Mouse (Mus musculus) frontal cortex, adult 2 months (tissue): ENCODE data around the gene Cpsf4l. TPM values are rescaled to one million over a fixed set of nuclear protein-coding genes. Genes with fewer than 3 reads are reported as not detected.
A peak's percentile ranks its signal among the peaks of the same experiment; 100 is the strongest.

ENCODE experiments used
- DNase-seq, 2 experiments: peaks; one replicate each; pipeline ENCODE4 v3.0.0; 2022; ENCODE audit warnings: low spot score in 1 of 2; ENCODE audit errors: extremely low spot score in 1 of 2
- polyA plus RNA-seq: library from polyadenylated mRNA; depleted of rRNA; stranded (reverse); fragments of >200 nt; gene quantifications from 2 replicates; pipeline ENCODE4 v1.2.3, GENCODE M21; 2012

Gene Cpsf4l
- polyA plus RNA-seq, 1 experiment, result 0.22 TPM

GRCm38 (mm10) chr11:113705966-113706652 lies 3.7 kb downstream of the Cpsf4l start:
- no peak for DNase-seq

GRCm38 (mm10) chr11:113703758-113704157 lies 6.1 kb downstream of the Cpsf4l start:
- peak; percentile 77 to 88 for DNase-seq

GRCm38 (mm10) chr11:113699643-113700042 lies 10.2 kb downstream of the Cpsf4l start:
- no peak for DNase-seq

- no peak for DNase-seq
Measured at GRCm38 (mm10) chr11:113698013-113698545, 11.7 kb downstream of the Cpsf4l start.

GRCm38 (mm10) chr11:113697571-113697970 lies 12.2 kb downstream of the Cpsf4l start:
- DNase-seq, result no peak

- DNase-seq, result no peak
Measured at GRCm38 (mm10) chr11:113691851-113692250, 18.0 kb downstream of the Cpsf4l start.

- DNase-seq, result no peak
Measured at GRCm38 (mm10) chr11:113691318-113691717, 18.5 kb downstream of the Cpsf4l start.

- peak in 1 of 2 experiments; percentile 60 for DNase-seq
Measured at GRCm38 (mm10) chr11:113690506-113690905, 19.3 kb downstream of the Cpsf4l start.

- no peak for DNase-seq
Measured at GRCm38 (mm10) chr11:113687031-113687430, 22.8 kb downstream of the Cpsf4l start.

- no peak for DNase-seq
Measured at GRCm38 (mm10) chr11:113684707-113685426, 24.9 kb downstream of the Cpsf4l start.

- peak; percentile 92 to 97 for DNase-seq
Measured at GRCm38 (mm10) chr11:113683957-113684706, 25.7 kb downstream of the Cpsf4l start, which contains the start of the genes Fam104a and D11Wsu47e. Gene Fam104a, minus strand, starts transcription at chr11:113684155. Gene D11Wsu47e, plus strand, starts transcription at chr11:113684412.

- DNase-seq, result no peak
Measured at GRCm38 (mm10) chr11:113683627-113683956, 26.2 kb downstream of the Cpsf4l start.

GRCm38 (mm10) chr11:113682897-113683626 lies 26.8 kb downstream of the Cpsf4l start:
- DNase-seq, result no peak

GRCm38 (mm10) chr11:113681979-113682378 lies 27.8 kb downstream of the Cpsf4l start:
- no peak for DNase-seq

GRCm38 (mm10) chr11:113680954-113681353 lies 28.9 kb downstream of the Cpsf4l start:
- DNase-seq, result no peak

- no peak for DNase-seq
Measured at GRCm38 (mm10) chr11:113678373-113678772, 31.4 kb downstream of the Cpsf4l start.

- no peak for DNase-seq
Measured at GRCm38 (mm10) chr11:113677378-113677777, 32.4 kb downstream of the Cpsf4l start.

- no peak for DNase-seq
Measured at GRCm38 (mm10) chr11:113676847-113677246, 33.0 kb downstream of the Cpsf4l start.

- DNase-seq, result no peak
Measured at GRCm38 (mm10) chr11:113674595-113674994, 35.2 kb downstream of the Cpsf4l start.

- peak in 1 of 2 experiments; percentile 51 for DNase-seq
Measured at GRCm38 (mm10) chr11:113673614-113674013, 36.2 kb downstream of the Cpsf4l start.
